Mouse (Mus musculus): Measurements from ENCODE around the gene Flot1. TPM values are rescaled to one million over a fixed set of nuclear protein-coding genes. Genes with fewer than 3 reads are reported as not detected.
A peak's percentile ranks its signal among the peaks of the same experiment; 100 is the strongest.

Gene Flot1
- 46.9 and 47.4 TPM in 2 replicates for polyA plus RNA-seq (2014; fragmentation: Nextera tagmentation; extraction: Ambion mirVana)

DNA sequence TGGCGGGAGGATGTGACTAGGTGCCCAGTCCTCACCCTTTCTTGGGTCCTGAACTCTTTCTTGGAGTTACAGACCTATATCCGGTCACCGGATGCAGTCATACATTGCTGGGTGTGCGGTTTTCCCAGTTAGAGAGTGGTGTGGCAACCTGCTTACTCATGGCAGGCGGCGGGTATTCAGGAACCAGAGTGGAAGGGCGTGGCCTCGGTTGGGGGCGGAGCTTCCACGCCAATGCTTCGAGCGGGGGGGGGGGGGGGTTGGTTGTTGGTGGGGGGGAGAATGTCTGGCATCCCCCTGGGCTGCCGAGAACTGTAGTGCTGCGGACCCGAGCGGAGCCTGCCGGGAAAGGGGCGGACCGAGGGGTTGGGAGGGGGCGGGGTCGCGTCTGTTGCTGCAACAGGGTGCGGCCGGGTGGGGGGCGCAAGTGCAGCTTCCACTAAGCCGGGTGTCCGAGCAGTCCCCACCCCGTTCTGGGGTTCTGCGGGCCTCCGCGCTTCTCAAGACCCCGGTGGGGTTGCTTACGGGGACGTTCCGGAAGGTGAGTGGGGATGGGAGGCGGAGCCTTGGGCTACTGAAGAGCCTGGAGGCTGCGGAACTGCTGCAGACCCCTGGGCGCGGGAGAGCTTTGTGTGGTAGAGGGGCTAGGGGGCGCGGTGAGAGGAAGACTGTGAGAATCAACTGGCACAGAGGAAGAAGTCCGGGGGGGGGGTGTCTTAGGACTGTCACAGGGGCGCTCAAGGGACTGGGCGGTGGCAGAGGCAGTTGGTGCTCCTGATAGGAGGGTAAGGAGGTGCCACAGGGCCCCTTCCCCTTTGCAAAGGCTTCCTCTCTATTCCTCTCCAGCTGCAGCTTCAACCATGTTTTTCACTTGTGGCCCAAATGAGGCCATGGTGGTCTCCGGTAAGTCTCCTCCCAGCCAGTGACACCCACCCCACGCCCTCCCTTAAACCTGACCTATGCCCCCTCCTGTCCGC is at the start of gene Flot1:
Gene Flot1 (plus strand): TSS at position 267 of the 974 bp plus-strand sequence.
- peak; percentile 89 for ATAC-seq (ENCODE audit: low FRiP score)
- Histone ChIP-seq H3K4me1 (ENCODE audit: control insufficient read depth, insufficient read depth, low read length) (peaks cover 24% of the 10 kb centered on the region), H3K4me2 (peak within 1 kb of the TSS; percentile 92), H3K27me3 (ENCODE audit: control insufficient read depth, insufficient read depth, low read length) (peaks cover 21% of the 10 kb centered on the region), H3K36me3 (ENCODE audit: control insufficient read depth, insufficient read depth, low read length) (peaks cover 2% of the 10 kb centered on the region; the same call in 1 of the 2 replicates), H3K27ac (ENCODE audit: low read depth, low read length) (peak within 1 kb of the TSS; percentile 65), H3K9me3 (ENCODE audit: control insufficient read depth, low read length) (no peaks in the 10 kb centered on the region), H3K4me3 (ENCODE audit: low read depth, low read length) (peak within 1 kb of the TSS; percentile 58), H3K9ac (ENCODE audit: low read length) (peak within 1 kb of the TSS; percentile 76)
- DNase-seq (ENCODE audit: low spot score, missing footprints), result peak; percentile 99
- 0% methylated on average over 44 of the region's 47 CpGs for WGBS

GRCm38 (mm10) chr17:35776811-35777609 is 46.0 kb upstream of the Flot1 start:
- Histone ChIP-seq H3K4me1 (ENCODE audit: control insufficient read depth, insufficient read depth, low read length) (no peaks in the 10 kb centered on the region), H3K4me2 (no peak overlapping the region), H3K27me3 (ENCODE audit: control insufficient read depth, insufficient read depth, low read length) (no peaks in the 10 kb centered on the region), H3K27ac (ENCODE audit: low read depth, low read length) (no peak overlapping the region), H3K4me3 (ENCODE audit: low read depth, low read length) (no peak overlapping the region), H3K36me3 (ENCODE audit: control insufficient read depth, insufficient read depth, low read length) (no peaks in the 10 kb centered on the region), H3K9ac (ENCODE audit: low read length) (no peak overlapping the region), H3K9me3 (ENCODE audit: control insufficient read depth, low read length) (no peaks in the 10 kb centered on the region)
- ATAC-seq (ENCODE audit: low FRiP score) (no peak), DNase-seq (ENCODE audit: low spot score, missing footprints) (no peak)
- 83% methylated on average over 13 of the region's 13 CpGs for WGBS

- Histone ChIP-seq H3K4me3 (ENCODE audit: low read depth, low read length) (no peak overlapping the region), H3K9me3 (ENCODE audit: control insufficient read depth, low read length) (no peaks in the 10 kb centered on the region), H3K27ac (ENCODE audit: low read depth, low read length) (no peak overlapping the region), H3K9ac (ENCODE audit: low read length) (no peak overlapping the region), H3K36me3 (ENCODE audit: control insufficient read depth, insufficient read depth, low read length) (no peaks in the 10 kb centered on the region), H3K4me2 (no peak overlapping the region), H3K27me3 (ENCODE audit: control insufficient read depth, insufficient read depth, low read length) (no peaks in the 10 kb centered on the region), H3K4me1 (ENCODE audit: control insufficient read depth, insufficient read depth, low read length) (no peaks in the 10 kb centered on the region)
- ATAC-seq (ENCODE audit: low FRiP score), result no peak
- DNase-seq (ENCODE audit: low spot score, missing footprints), result peak; percentile 72
- 84% methylated on average over 6 of the region's 6 CpGs for WGBS
Measured at GRCm38 (mm10) chr17:35778965-35779364, 44.1 kb upstream of the Flot1 start.

- Histone ChIP-seq H3K4me1 (ENCODE audit: control insufficient read depth, insufficient read depth, low read length) (no peaks in the 10 kb centered on the region), H3K9ac (ENCODE audit: low read length) (no peak overlapping the region), H3K4me2 (no peak overlapping the region), H3K9me3 (ENCODE audit: control insufficient read depth, low read length) (no peaks in the 10 kb centered on the region), H3K36me3 (ENCODE audit: control insufficient read depth, insufficient read depth, low read length) (no peaks in the 10 kb centered on the region), H3K4me3 (ENCODE audit: low read depth, low read length) (no peak overlapping the region), H3K27me3 (ENCODE audit: control insufficient read depth, insufficient read depth, low read length) (no peaks in the 10 kb centered on the region), H3K27ac (ENCODE audit: low read depth, low read length) (no peak overlapping the region)
- DNase-seq (ENCODE audit: low spot score, missing footprints) (peak; percentile 41), ATAC-seq (ENCODE audit: low FRiP score) (no peak)
- 75% methylated on average over 10 of the region's 10 CpGs for WGBS
Measured at GRCm38 (mm10) chr17:35779466-35780205, 43.4 kb upstream of the Flot1 start.

- Histone ChIP-seq H3K27me3 (ENCODE audit: control insufficient read depth, insufficient read depth, low read length) (no peaks in the 10 kb centered on the region), H3K9ac (ENCODE audit: low read length) (no peak overlapping the region), H3K4me3 (ENCODE audit: low read depth, low read length) (no peak overlapping the region), H3K27ac (ENCODE audit: low read depth, low read length) (no peak overlapping the region), H3K9me3 (ENCODE audit: control insufficient read depth, low read length) (no peaks in the 10 kb centered on the region), H3K4me2 (no peak overlapping the region), H3K36me3 (ENCODE audit: control insufficient read depth, insufficient read depth, low read length) (no peaks in the 10 kb centered on the region), H3K4me1 (ENCODE audit: control insufficient read depth, insufficient read depth, low read length) (no peaks in the 10 kb centered on the region)
- WGBS, result 93% methylated on average over 7 of the region's 7 CpGs
- no peak for ATAC-seq (ENCODE audit: low FRiP score)
- no peak for DNase-seq (ENCODE audit: low spot score, missing footprints)
Measured at GRCm38 (mm10) chr17:35780362-35780761, 42.7 kb upstream of the Flot1 start.

DNA sequence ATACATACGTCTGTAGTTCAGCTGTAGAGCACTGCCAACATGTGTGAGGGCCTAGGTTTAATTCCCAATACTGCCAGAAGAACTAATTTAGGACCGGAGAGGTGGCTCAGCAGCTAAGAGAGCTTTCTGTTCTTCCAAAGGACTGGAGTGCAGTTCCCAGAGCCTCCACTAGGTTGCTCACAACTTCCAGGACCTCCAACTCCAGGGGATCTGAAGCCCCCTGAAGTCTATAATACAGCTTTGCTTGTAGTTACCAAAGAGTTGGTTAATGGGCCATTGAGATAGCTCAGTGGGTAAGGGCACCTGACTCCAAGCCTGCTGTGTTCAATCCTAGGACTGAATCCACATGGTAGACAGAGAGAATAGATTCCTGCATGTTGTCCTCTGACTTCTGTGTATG is 40.6 kb upstream of the Flot1 start:
- DNase-seq (ENCODE audit: low spot score, missing footprints) (peak; percentile 88), ATAC-seq (ENCODE audit: low FRiP score) (no peak)
- WGBS, result 67% methylated on average over 2 of the region's 2 CpGs
- H3K4me3 ChIP-seq (ENCODE audit: low read depth, low read length), result no peak overlapping the region
- H3K9ac ChIP-seq (ENCODE audit: low read length), result no peak overlapping the region
- no peak overlapping the region for H3K27ac ChIP-seq (ENCODE audit: low read depth, low read length)
- H3K36me3 ChIP-seq (ENCODE audit: control insufficient read depth, insufficient read depth, low read length), result no peaks in the 10 kb centered on the region
- H3K4me1 ChIP-seq (ENCODE audit: control insufficient read depth, insufficient read depth, low read length), result no peaks in the 10 kb centered on the region
- no peak overlapping the region for H3K4me2 ChIP-seq
- no peaks in the 10 kb centered on the region for H3K27me3 ChIP-seq (ENCODE audit: control insufficient read depth, insufficient read depth, low read length)
- no peaks in the 10 kb centered on the region for H3K9me3 ChIP-seq (ENCODE audit: control insufficient read depth, low read length)

DNA sequence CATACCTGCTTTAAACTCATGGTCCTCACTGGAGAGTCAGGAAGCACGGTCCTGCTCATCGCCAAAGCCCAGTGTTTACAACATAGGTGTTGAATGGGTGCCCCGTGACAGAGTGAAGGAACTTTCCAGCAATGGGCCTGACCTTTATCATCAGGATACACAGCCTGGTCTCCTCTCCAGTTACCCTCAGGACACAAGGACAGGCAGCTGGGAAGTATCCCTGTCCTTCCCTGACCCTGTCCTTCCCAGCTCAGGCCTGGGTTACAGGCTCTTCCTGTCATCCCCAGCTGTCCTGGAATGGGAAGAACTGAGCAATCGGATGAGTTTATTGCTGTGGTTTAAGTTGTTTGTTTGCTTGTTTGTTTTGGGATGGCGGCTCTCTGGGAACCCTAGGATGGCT is 40.1 kb upstream of the Flot1 start:
- no peaks in the 10 kb centered on the region for H3K9me3 ChIP-seq (ENCODE audit: control insufficient read depth, low read length)

GRCm38 (mm10) chr17:35783944-35784343 is 39.1 kb upstream of the Flot1 start:
- H3K4me3 ChIP-seq (ENCODE audit: low read depth, low read length), result no peak overlapping the region
- no peak for DNase-seq (ENCODE audit: low spot score, missing footprints)
- ATAC-seq (ENCODE audit: low FRiP score), result no peak

More for the DNA sequence above, 40.1 kb upstream of the Flot1 start:
- no peaks in the 10 kb centered on the region for H3K4me1 ChIP-seq (ENCODE audit: control insufficient read depth, insufficient read depth, low read length)
- no peak for ATAC-seq (ENCODE audit: low FRiP score)
- no peak overlapping the region for H3K27ac ChIP-seq (ENCODE audit: low read depth, low read length)
- no peak overlapping the region for H3K9ac ChIP-seq (ENCODE audit: low read length)
- no peak overlapping the region for H3K4me2 ChIP-seq
- no peaks in the 10 kb centered on the region for H3K27me3 ChIP-seq (ENCODE audit: control insufficient read depth, insufficient read depth, low read length)
- no peak overlapping the region for H3K4me3 ChIP-seq (ENCODE audit: low read depth, low read length)
- 86% methylated on average over 5 of the region's 5 CpGs for WGBS
- H3K36me3 ChIP-seq (ENCODE audit: control insufficient read depth, insufficient read depth, low read length), result no peaks in the 10 kb centered on the region
- no peak for DNase-seq (ENCODE audit: low spot score, missing footprints)

More at GRCm38 (mm10) chr17:35783944-35784343, 39.1 kb upstream of the Flot1 start:
- H3K27me3 ChIP-seq (ENCODE audit: control insufficient read depth, insufficient read depth, low read length), result no peaks in the 10 kb centered on the region
- H3K27ac ChIP-seq (ENCODE audit: low read depth, low read length), result no peak overlapping the region
- no peaks in the 10 kb centered on the region for H3K4me1 ChIP-seq (ENCODE audit: control insufficient read depth, insufficient read depth, low read length)
- no peak overlapping the region for H3K4me2 ChIP-seq
- WGBS, result 87% methylated on average over 6 of the region's 6 CpGs
- no peaks in the 10 kb centered on the region for H3K9me3 ChIP-seq (ENCODE audit: control insufficient read depth, low read length)
- no peak overlapping the region for H3K9ac ChIP-seq (ENCODE audit: low read length)
- no peaks in the 10 kb centered on the region for H3K36me3 ChIP-seq (ENCODE audit: control insufficient read depth, insufficient read depth, low read length)
